Mouse (Mus musculus) stomach, postnatal 0 days (tissue): ENCODE measurements around the gene Egln3. TPM values are rescaled to one million over a fixed set of nuclear protein-coding genes. Genes with fewer than 3 reads are reported as not detected.

Source experiments
- ATAC-seq: fragments of 200-750 bp; cut with Nextera tagmentation; 2 replicates; pipeline ENCODE4 v1.8.0; 2017; ENCODE audit not compliant: low FRiP score, low TSS enrichment
- DNase-seq: peaks from one replicate; pipeline ENCODE4 v3.0.0-alpha.2; 2016; ENCODE audit warnings: low spot score
- H3K27ac ChIP-seq: fragments of 300-500 bp; sonication (generic); replicated peaks from 2 replicates; pipeline ENCODE4 v1.5.1; 2014; ENCODE audit warnings: mild to moderate bottlenecking, control low read depth
- H3K27me3 ChIP-seq: fragments of 300-500 bp; sonication (generic); 2 replicates; pipeline ENCODE4 v1.6.1; 2014; ENCODE audit warnings: low read length; ENCODE audit not compliant: control insufficient read depth, insufficient read depth
- H3K36me3 ChIP-seq: fragments of 300-500 bp; sonication (generic); 2 replicates; pipeline ENCODE4 v1.6.1; 2014; ENCODE audit warnings: low read length, mixed read lengths; ENCODE audit not compliant: control insufficient read depth, insufficient read depth
- H3K4me1 ChIP-seq: fragments of 300-500 bp; sonication (generic); replicated peaks from 2 replicates; pipeline ENCODE4 v1.6.1; 2014; ENCODE audit warnings: antibody characterized with exemption; ENCODE audit not compliant: control insufficient read depth, insufficient read depth
- H3K4me2 ChIP-seq: fragments of 300-500 bp; sonication (generic); replicated peaks from 2 replicates; pipeline ENCODE4 v1.6.1; 2014; ENCODE audit warnings: low read depth, mild to moderate bottlenecking, control low read depth, moderate library complexity
- H3K4me3 ChIP-seq: fragments of 300-500 bp; sonication (generic); 2 replicates; pipeline ENCODE4 v1.5.1; 2014; ENCODE audit warnings: low read depth, low read length, control low read depth
- H3K9ac ChIP-seq: fragments of 300-500 bp; sonication (generic); 2 replicates; pipeline ENCODE4 v1.6.1; 2014; ENCODE audit warnings: mild to moderate bottlenecking, low read length, control low read depth, mixed read lengths
- H3K9me3 ChIP-seq: fragments of 300-500 bp; sonication (generic); 2 replicates; pipeline ENCODE4 v1.6.1; 2016; ENCODE audit warnings: low read length; ENCODE audit not compliant: control insufficient read depth
- CTCF ChIP-seq: IDR thresholded peaks from 2 replicates; pipeline ENCODE4 v1.5.1; 2016; ENCODE audit warnings: antibody characterized with exemption, low read depth, mild to moderate bottlenecking, moderate library complexity
- EP300 ChIP-seq: optimal IDR thresholded peaks from 2 replicates; pipeline ENCODE3; 2016; ENCODE audit warnings: antibody characterized with exemption
- WGBS: fragments of 180-500 bp; shearing (Covaris S2); extraction: QIAGEN DNeasy Blood & Tissue Kit; methylation state at CpG from one replicate; pipeline ENCODE4 v1.1.7; 2014; 5-methylcytosine and 5-hydroxymethylcytosine counted together
- polyA plus RNA-seq: library from polyadenylated mRNA; unstranded; fragments of >200 nt; fragmentation: Nextera tagmentation; extraction: Ambion mirVana; gene quantifications from 2 replicates; pipeline ENCODE4 v1.2.1, GENCODE M21; 2015

The Egln3 gene
- polyA plus RNA-seq, 1 experiment from 2014 or later, result 80.3 TPM

- Histone ChIP-seq H3K27me3 (no peaks in the 10 kb centered on the region), H3K4me1 (peaks cover 4% of the 10 kb centered on the region; the same call in 1 of the 2 replicates), H3K27ac (peak overlapping the region; percentile 45), H3K9me3 (no peaks in the 10 kb centered on the region), H3K36me3 (no peaks in the 10 kb centered on the region), H3K4me2 (no peak overlapping the region), H3K9ac (no peak overlapping the region), H3K4me3 (no peak overlapping the region)
- DNase-seq, result no peak
- WGBS, result 44% methylated on average over 9 of the region's 9 CpGs
- peak; percentile 39 for ATAC-seq
- TF ChIP-seq CTCF (no peak), EP300 (no peak)
Measured at GRCm38 (mm10) chr12:54164040-54164723, 39.5 kb downstream of the Egln3 start.

GRCm38 (mm10) chr12:54163166-54163565 is 40.5 kb downstream of the Egln3 start:
- TF ChIP-seq CTCF (no peak), EP300 (no peak)
- no peaks in the 10 kb centered on the region for H3K27me3 ChIP-seq
- 15% methylated on average over 4 of the region's 4 CpGs for WGBS
- peak overlapping the region; percentile 59 for H3K4me2 ChIP-seq
- H3K4me3 ChIP-seq, result peak overlapping the region; percentile 29; the same call in 1 of the 2 replicates
- H3K4me1 ChIP-seq, result peaks cover 2% of the 10 kb centered on the region; the same call in 1 of the 2 replicates
- peak overlapping the region; percentile 47 for H3K9ac ChIP-seq
- peak overlapping the region; percentile 31 for H3K27ac ChIP-seq
- H3K9me3 ChIP-seq, result no peaks in the 10 kb centered on the region
- DNase-seq (no peak), ATAC-seq (no peak)
- H3K36me3 ChIP-seq, result no peaks in the 10 kb centered on the region

- H3K36me3 ChIP-seq, result no peaks in the 10 kb centered on the region
- H3K27ac ChIP-seq, result peak overlapping the region; percentile 31
- H3K4me3 ChIP-seq, result peak overlapping the region; percentile 29
- no peaks in the 10 kb centered on the region for H3K27me3 ChIP-seq
- DNase-seq (peak; percentile 80), ATAC-seq (peak; percentile 91)
- peak overlapping the region; percentile 47 for H3K9ac ChIP-seq
- peak overlapping the region; percentile 59 for H3K4me2 ChIP-seq
- peaks cover 2% of the 10 kb centered on the region; the same call in 1 of the 2 replicates for H3K4me1 ChIP-seq
- no peak for TF ChIP-seq EP300
- no peak for TF ChIP-seq CTCF
- 1% methylated on average over 16 of the region's 16 CpGs for WGBS
- H3K9me3 ChIP-seq, result no peaks in the 10 kb centered on the region
Measured at GRCm38 (mm10) chr12:54162637-54163131, 41.0 kb downstream of the Egln3 start.

- TF ChIP-seq CTCF, result no peak
- peaks cover 2% of the 10 kb centered on the region; the same call in 1 of the 2 replicates for H3K4me1 ChIP-seq
- DNase-seq (no peak), ATAC-seq (no peak)
- H3K36me3 ChIP-seq, result no peaks in the 10 kb centered on the region
- WGBS, result 34% methylated on average over 5 of the region's 5 CpGs
- H3K4me2 ChIP-seq, result no peak overlapping the region
- no peak overlapping the region for H3K27ac ChIP-seq
- H3K4me3 ChIP-seq, result no peak overlapping the region
- H3K9me3 ChIP-seq, result no peaks in the 10 kb centered on the region
- no peaks in the 10 kb centered on the region for H3K27me3 ChIP-seq
- H3K9ac ChIP-seq, result no peak overlapping the region
Measured at GRCm38 (mm10) chr12:54161468-54162202, 42.0 kb downstream of the Egln3 start.

- peaks cover 2% of the 10 kb centered on the region; the same call in 1 of the 2 replicates for H3K4me1 ChIP-seq
- no peaks in the 10 kb centered on the region for H3K9me3 ChIP-seq
- ATAC-seq (no peak), DNase-seq (no peak)
- WGBS, result 71% methylated on average over 2 of the region's 2 CpGs
- H3K27ac ChIP-seq, result no peak overlapping the region
- H3K36me3 ChIP-seq, result no peaks in the 10 kb centered on the region
- no peak for TF ChIP-seq CTCF
- TF ChIP-seq EP300, result no peak
- no peak overlapping the region for H3K4me2 ChIP-seq
- H3K4me3 ChIP-seq, result no peak overlapping the region
- no peaks in the 10 kb centered on the region for H3K27me3 ChIP-seq
- H3K9ac ChIP-seq, result no peak overlapping the region
Measured at GRCm38 (mm10) chr12:54160279-54160678, 43.4 kb downstream of the Egln3 start.

GRCm38 (mm10) chr12:54154771-54155170 is 48.9 kb downstream of the Egln3 start:
- H3K36me3 ChIP-seq, result no peaks in the 10 kb centered on the region
- H3K9ac ChIP-seq, result no peak overlapping the region
- ATAC-seq (no peak), DNase-seq (no peak)
- H3K27me3 ChIP-seq, result no peaks in the 10 kb centered on the region
- no peak for TF ChIP-seq CTCF
- no peak for TF ChIP-seq EP300
- WGBS, result 61% methylated on average over 1 of the region's 1 CpGs
- H3K4me1 ChIP-seq, result no peaks in the 10 kb centered on the region
- H3K27ac ChIP-seq, result no peak overlapping the region
- no peak overlapping the region for H3K4me2 ChIP-seq
- H3K9me3 ChIP-seq, result no peaks in the 10 kb centered on the region
- no peak overlapping the region for H3K4me3 ChIP-seq
